Mouse (Mus musculus) adrenal gland, postnatal 36 days (tissue): ENCODE results near the gene Sf3b5. TPM values are rescaled to one million over a fixed set of nuclear protein-coding genes. Genes with fewer than 3 reads are reported as not detected.
A peak's percentile ranks its signal among the peaks of the same experiment; 100 is the strongest.

Source experiments
- DNase-seq, 2 experiments: peaks; one replicate each; pipeline ENCODE4 v3.0.0; 2021; ENCODE audit warnings: mixed read lengths in 1 of 2
- long read RNA-seq, 2 experiments: library from polyadenylated mRNA; stranded (forward); transcript quantifications; one replicate each; pipeline ENCODE4 v2.0.0; 2021; ENCODE audit warnings: borderline sequencing depth in 2 of 2
- total RNA-seq, 2 experiments: library from RNA; stranded (reverse); gene quantifications; 2 replicates each; pipeline ENCODE4 v1.2.3; 2021

Gene Sf3b5
- total RNA-seq, result 10 to 100 TPM; 12.4 to 13.5 TPM
- long read RNA-seq, experiment 1, transcript Sf3b5-201 (1 exons, 3,841 nt), result major isoform, 230 of 230 reads
- long read RNA-seq, experiment 1, partial matches to known transcripts, result 0 of 230 reads
- long read RNA-seq, experiment 1, other reads (novel, unspliced or antisense), result 0 of 230 reads
- long read RNA-seq, experiment 2, transcript Sf3b5-201 (1 exons, 3,841 nt), result major isoform, 87 of 87 reads
- long read RNA-seq, experiment 2, partial matches to known transcripts, result 0 of 87 reads
- long read RNA-seq, experiment 2, other reads (novel, unspliced or antisense), result 0 of 87 reads

DNA sequence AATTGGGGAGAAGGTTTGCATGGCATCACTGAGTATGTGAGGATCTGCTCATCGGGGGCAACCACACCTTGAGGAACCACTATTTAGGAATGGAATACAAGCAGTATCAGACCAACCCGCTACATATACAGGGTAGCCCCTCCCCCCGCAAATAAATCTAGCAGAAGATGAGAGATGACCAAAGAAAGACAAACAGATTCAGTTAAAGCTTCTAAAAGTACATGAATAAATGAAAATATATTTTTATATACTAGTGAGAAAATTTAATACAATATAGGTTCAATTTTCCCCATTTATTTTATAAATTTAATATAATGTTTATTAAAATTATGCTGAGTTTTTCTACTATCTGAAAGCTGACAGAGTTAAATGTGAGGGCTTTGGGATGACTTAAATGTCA lies at the start of gene Sf3b5:
Gene Sf3b5 (plus strand): TSS at position 301 of the 400 bp plus-strand sequence.
- no peak for DNase-seq

DNA sequence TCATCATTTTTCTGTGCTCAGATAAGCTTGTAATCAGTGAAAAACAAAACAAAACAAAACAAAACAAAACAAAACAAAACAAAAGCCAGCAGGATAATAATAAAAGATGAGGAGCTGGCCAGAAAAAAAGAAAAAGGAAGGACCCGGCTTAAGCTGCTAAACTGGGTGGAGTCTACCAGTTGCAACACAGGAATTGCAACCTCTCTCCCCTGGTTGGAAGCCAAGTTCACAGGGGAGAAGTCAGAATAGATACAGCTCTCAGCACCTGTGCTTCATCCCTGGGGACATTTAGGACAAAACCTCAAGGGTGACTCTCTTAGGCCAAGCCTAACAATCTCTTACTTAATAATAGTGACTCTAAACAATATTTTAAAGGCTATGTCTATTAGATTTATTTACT lies 49.3 kb upstream of the Sf3b5 start:
- DNase-seq, result no peak

DNA sequence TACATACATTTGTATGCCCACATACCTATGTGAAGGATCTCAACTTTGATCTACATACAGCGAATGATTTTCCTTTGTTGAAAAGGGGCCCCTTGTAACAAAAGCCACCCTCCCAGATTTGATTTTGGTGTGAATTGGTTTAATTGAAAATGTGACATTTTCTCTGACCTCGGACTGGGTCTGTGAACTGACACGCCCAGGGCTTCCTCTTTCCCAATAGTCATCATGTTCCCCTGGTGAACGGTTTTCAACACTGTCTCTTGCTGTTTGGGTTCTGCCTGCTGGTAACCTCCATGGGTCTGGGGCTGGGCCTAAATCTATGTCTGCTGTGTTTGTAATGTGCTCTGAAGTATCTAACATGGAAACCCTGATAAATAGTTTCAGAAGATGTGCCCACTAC lies 47.9 kb upstream of the Sf3b5 start:
- DNase-seq, result no peak

GRCm38 (mm10) chr10:12961546-12961945 lies 43.6 kb upstream of the Sf3b5 start:
- no peak for DNase-seq

GRCm38 (mm10) chr10:12962238-12962637 lies 42.9 kb upstream of the Sf3b5 start:
- no peak for DNase-seq

- DNase-seq, result peak in 1 of 2 experiments; percentile 22
Measured at GRCm38 (mm10) chr10:12963362-12964147, 41.6 kb upstream of the Sf3b5 start.

GRCm38 (mm10) chr10:12964151-12965075 lies 40.7 kb upstream of the Sf3b5 start, which contains the start of gene Stx11:
TSS of gene Stx11 (minus strand) at chr10:12964298.
- peak; percentile 78 to 90 for DNase-seq

DNA sequence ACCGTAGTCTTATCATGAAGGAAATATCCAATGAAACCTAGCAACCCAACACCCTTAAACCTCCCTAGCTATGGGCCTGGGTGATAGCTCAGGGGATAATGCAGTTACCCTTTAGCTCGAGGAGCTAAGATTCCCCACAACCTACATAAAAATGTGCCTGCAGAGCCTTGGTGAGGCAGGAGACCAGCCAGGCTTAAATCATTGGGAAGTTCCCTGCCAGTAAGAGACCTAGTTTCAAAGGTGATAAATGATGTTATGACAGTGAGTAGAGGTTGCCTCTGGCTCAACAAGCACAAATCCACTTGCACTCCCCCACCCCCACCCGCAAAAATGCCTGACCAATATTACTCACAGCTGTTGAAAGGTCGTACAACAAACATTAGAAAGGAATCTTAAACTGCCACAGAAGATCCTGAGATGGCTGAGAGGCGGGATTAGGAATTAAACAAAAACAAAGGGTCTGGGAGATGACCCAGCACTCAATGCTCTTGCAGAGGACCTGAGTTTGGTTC lies 39.4 kb upstream of the Sf3b5 start:
- no peak for DNase-seq

GRCm38 (mm10) chr10:12974572-12974971 lies 30.6 kb upstream of the Sf3b5 start:
- no peak for DNase-seq

DNA sequence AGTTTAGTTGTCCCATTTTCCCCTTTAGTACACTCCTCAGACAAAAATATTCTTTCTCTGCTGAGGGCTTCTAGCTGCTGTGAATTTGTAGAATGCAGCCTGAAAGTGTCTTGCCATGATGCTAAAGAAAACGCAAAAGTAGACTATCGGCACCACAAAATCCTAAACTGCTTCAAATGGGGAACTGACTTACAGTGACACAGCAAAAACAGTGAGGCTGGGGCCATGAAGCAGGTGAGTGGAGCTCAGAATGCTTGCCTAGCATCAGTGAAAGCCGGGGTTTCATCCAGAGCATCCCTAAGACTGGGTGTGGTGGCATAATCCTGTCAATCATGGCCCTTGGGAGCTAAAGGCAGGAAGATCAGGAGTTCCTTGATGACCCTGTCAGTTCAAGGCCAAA lies 29.7 kb upstream of the Sf3b5 start:
- DNase-seq, result no peak

DNA sequence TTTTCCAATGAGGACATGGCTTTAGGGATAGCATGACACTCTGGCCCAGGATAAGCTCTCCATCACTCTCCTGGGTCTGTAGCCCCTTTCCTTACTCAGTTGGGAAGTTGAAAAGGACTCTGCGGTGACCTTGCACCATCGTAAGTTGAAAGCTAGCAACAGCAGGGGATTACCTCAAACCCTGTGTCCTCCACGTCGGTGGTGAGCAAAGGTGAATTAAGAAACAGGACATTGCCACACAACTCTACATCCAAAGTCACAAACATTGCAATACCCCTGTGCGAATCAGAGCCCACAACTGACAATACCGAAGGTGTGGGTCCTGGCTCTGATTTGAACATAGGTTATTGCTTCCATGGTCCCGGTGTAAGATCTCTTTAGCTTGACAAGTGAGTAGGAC lies 29.2 kb upstream of the Sf3b5 start:
- no peak for DNase-seq

DNA sequence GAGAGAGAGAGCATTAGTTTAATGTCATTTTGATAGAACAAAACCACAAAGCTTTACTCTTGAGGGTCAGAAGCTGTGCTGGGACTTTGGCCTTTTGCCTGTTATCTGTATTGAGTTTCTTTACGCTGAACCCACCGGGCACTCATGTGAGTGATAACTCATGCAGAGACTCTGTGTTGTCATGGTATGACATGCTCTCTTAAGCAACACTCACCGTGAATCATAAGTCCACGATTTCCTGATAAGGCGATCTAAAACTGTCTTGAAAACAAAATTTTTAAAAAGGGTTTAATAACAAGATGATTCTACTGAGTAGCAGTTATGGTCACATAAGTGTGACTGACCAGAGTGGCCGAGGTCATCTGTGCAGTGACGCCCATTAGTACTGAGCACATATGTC lies 28.6 kb upstream of the Sf3b5 start:
- DNase-seq, result no peak

DNA sequence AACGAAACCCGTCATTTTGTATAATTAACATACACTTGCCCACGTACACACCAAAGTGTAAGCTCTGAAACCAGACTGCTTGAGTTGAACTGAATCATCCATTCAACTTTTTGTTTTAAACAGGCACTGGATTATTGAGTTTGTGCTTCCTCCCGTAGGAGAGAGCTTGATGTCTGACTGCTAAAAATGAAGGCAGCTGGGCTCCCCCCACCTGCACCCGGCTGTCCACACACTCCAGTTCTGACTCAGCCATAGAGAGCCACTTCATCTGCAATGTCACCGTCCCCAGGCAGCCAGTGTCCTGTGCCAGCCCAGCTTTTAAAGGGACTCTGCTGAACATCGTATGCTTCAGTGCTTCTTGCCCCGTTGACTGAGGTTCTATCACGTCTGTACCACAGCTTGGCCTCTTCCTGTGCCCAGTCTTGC lies 27.3 kb upstream of the Sf3b5 start:
- DNase-seq, result peak; percentile 68 to 69

DNA sequence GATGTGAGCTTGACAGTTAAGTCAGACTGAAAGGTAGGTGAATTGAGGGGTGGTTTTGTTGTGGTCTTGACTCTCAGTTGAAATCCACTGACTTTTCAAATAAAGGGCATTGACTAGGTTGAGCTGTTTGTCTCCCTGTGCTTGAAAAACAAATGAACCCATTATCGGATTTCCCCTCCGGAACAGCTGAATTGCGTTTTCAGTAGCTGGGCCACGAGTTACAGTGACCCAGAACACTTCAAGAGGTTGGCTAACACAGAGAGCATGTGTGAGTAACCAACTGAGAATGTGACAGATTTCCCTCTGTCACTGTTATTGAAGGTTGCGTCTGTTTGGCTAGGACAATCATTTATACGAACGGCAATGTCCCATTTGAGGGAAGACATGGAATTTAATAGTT lies 24.1 kb upstream of the Sf3b5 start:
- no peak for DNase-seq

DNA sequence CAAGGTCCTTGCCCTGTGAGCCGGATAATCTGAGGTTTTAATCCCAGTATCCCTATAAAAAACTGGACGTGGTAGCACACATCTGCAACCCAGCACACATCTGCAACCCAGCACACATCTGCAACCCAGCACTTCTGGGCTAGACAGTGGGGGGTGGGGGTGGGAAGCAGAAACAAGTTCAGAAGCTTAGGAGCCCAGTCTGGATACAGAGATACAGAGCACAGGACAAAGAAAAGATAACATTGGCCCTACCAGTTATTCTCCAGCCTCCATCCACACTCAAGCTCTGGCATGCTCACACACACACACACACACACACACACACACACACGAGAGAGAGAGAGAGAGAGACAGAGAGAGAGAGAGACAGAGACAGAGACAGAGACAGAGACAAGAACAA lies 21.6 kb upstream of the Sf3b5 start:
- no peak for DNase-seq

GRCm38 (mm10) chr10:12985028-12985427 lies 20.1 kb upstream of the Sf3b5 start:
- DNase-seq, result no peak

GRCm38 (mm10) chr10:12986485-12986884 lies 18.7 kb upstream of the Sf3b5 start:
- no peak for DNase-seq

DNA sequence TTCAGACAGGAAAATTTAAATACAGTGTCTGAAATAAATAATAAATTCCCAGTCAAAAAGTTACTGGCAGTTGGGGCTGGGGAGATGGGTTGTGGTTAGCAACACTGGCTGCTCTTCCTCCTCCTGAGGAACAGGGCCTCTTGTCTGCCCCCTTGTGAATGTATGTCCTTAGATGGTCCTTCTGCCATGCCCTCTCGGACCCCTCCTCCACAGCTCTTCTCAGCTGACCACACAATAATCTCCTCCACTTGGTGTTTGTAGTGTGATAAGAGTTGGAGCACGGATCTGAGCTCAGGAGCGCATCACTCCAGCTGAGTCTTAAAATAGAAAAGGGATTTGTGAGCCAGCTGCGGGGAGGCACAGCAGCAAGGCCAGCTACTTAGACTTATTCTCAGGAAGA lies 18.2 kb upstream of the Sf3b5 start:
- no peak for DNase-seq

- no peak for DNase-seq
Measured at GRCm38 (mm10) chr10:12991953-12992352, 13.2 kb upstream of the Sf3b5 start.

- DNase-seq, result no peak
Measured at GRCm38 (mm10) chr10:12993411-12994039, 11.6 kb upstream of the Sf3b5 start.

DNA sequence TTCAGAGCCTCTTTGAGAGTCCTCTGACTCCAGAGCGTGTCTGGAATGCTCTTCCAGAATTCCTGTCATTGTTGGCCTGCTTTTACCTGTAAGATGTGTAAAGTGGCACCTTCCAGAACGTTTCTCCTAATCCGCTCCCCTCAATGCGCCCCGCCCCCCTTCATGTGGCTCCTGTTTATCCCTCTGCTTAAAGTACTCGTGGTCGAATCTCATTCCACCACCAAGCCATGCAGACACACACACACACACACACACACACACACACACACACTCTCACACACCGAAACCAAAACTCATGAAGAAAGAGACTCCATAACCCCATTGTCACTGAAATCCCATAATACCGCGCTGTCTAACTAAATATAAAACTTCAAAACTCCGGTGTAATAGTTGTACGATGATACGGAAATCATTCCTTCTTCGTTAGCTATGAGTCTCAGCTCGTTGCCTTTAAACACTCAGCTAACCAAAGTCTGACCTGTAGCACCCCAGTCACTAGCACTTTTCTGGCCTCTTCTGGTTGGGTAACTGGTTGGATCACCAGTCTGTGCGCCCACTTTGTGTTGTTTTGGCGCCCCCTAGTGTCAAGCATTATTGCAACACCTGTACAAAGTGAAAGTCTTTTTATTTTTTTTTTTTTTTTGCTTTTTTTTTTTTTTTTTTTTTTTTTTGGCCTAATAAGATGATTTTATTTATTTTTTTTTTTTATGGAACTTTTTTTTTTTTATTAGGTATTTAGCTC lies 8.2 kb upstream of the Sf3b5 start:
- peak; percentile 87 to 90 for DNase-seq
